Mouse (Mus musculus): Measurements from ENCODE around the gene Olfr1316.

The Olfr1316 gene

GRCm38 (mm10) chr2:112134877-112135276 lies at the start of gene Olfr1316:
TSS of gene Olfr1316 (minus strand) at chr2:112134977.
- DNase-seq (ENCODE audit: low read depth, low spot score), result no peak

GRCm38 (mm10) chr2:112153898-112154297 lies 19.1 kb upstream of the Olfr1316 start, which contains the start of gene Olfr1318:
TSS of gene Olfr1318 (plus strand) at chr2:112154198.
- DNase-seq (ENCODE audit: low read depth, low spot score), result no peak

- DNase-seq (ENCODE audit: low read depth, low spot score), result no peak
Observed at GRCm38 (mm10) chr2:112140029-112140428, 5.3 kb upstream of the Olfr1316 start, which contains the start of gene Olfr1317. TSS of gene Olfr1317 (plus strand) at chr2:112140329.

- no peak for DNase-seq (ENCODE audit: low read depth, low spot score)
Observed at GRCm38 (mm10) chr2:112115340-112115739, 19.4 kb downstream of the Olfr1316 start, which contains the start of gene Olfr1315-ps1. TSS of gene Olfr1315-ps1 (minus strand) at chr2:112115440.

- no peak for DNase-seq (ENCODE audit: low read depth, low spot score)
Observed at GRCm38 (mm10) chr2:112096681-112097080, 38.1 kb downstream of the Olfr1316 start, which contains the start of gene Olfr1314. TSS of gene Olfr1314 (minus strand) at chr2:112096781.

- no peak for DNase-seq (ENCODE audit: low read depth, low spot score)
Observed at GRCm38 (mm10) chr2:112077743-112078142, 57.0 kb downstream of the Olfr1316 start, which contains the start of gene Olfr1313. TSS of gene Olfr1313 (minus strand) at chr2:112077843.

Measured in CD4-positive helper T cell, adult 2 months (primary cell).